Mouse (Mus musculus) C2C12 (cell line): Measurements from ENCODE around the gene Elovl6. TPM values are rescaled to one million over a fixed set of nuclear protein-coding genes. Genes with fewer than 3 reads are reported as not detected.

ENCODE experiments used
- H3K27me3 ChIP-seq: one replicate; pipeline ENCODE4 v1.6.1; 2011; ENCODE audit not compliant: control insufficient read depth, insufficient read depth, insufficient read length
- H3K36me3 ChIP-seq: one replicate; pipeline ENCODE4 v1.6.1; 2011; ENCODE audit not compliant: control insufficient read depth, insufficient read depth
- H3K4me3 ChIP-seq: one replicate; pipeline ENCODE4 v1.5.1; 2011; ENCODE audit warnings: mild to moderate bottlenecking, control low read depth; ENCODE audit not compliant: poor library complexity, insufficient read depth, severe bottlenecking
- H3K79me2 ChIP-seq: one replicate; pipeline ENCODE4 v1.6.1; 2011; ENCODE audit not compliant: control insufficient read depth, insufficient read depth
- H3K79me3 ChIP-seq: one replicate; pipeline ENCODE4 v1.6.1; 2011; ENCODE audit warnings: low read depth, control low read depth
- H3ac ChIP-seq: one replicate; pipeline ENCODE3; 2011; ENCODE audit warnings: low read depth; ENCODE audit not compliant: control insufficient read depth, insufficient read length
- CEBPB ChIP-seq: IDR thresholded peaks from one replicate; pipeline ENCODE4 v1.6.1; 2011; ENCODE audit warnings: low read depth, mild to moderate bottlenecking, control low read depth, moderate library complexity
- CTCF ChIP-seq: IDR thresholded peaks from one replicate; pipeline ENCODE4 v1.5.1; 2011; ENCODE audit not compliant: control insufficient read depth, insufficient read depth, insufficient read length
- FOSL1 ChIP-seq: IDR thresholded peaks from one replicate; pipeline ENCODE4 v1.8.0; 2011; ENCODE audit warnings: mild to moderate bottlenecking, low read length; ENCODE audit not compliant: poor library complexity, insufficient read depth, severe bottlenecking
- MAX ChIP-seq: IDR thresholded peaks from one replicate; pipeline ENCODE4 v1.6.1; 2011; ENCODE audit warnings: mild to moderate bottlenecking, control low read depth
- MYOD1 ChIP-seq: IDR thresholded peaks from one replicate; pipeline ENCODE4 v1.6.1; 2011; ENCODE audit warnings: low read depth; ENCODE audit not compliant: control insufficient read depth, insufficient read length
- MYOG ChIP-seq: IDR thresholded peaks from one replicate; pipeline ENCODE4 v1.6.1; 2011; ENCODE audit not compliant: control insufficient read depth, insufficient read length; ENCODE audit errors: extremely low read depth
- USF1 ChIP-seq: IDR thresholded peaks from one replicate; pipeline ENCODE4 v1.6.1; 2011; ENCODE audit warnings: low read depth, mild to moderate bottlenecking, control low read depth, moderate library complexity
- polyA plus RNA-seq: library from polyadenylated mRNA; unstranded; fragments of >200 nt; fragmentation: generic; extraction: Trizol; gene quantifications from one replicate; pipeline ENCODE4 v1.2.1, GENCODE M21; 2012; ENCODE audit warnings: missing spikeins

Gene Elovl6
- polyA plus RNA-seq, 1 experiment: 8.0 TPM

DNA sequence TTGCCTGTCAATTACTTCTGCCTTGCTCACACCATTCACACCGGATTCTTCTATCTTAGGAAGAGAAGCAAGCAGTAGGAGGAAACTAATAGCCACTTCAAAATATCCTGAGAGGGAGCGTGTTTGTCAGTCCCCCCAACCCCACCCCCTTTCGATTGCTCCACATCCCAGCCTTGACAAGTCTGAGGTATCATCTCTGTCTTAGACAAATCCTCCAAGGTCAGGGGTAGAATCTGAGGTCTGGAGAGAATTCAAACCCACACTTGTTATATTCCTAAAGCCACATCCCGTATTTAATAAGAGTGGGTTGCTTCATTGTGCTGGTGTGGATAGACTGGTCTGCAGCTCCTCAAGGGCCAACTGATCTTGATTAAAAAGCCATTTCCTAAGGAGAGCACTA is 40.8 kb downstream of the Elovl6 start:
- peaks cover under 1% of the 10 kb centered on the region for H3K79me2 ChIP-seq
- no peak overlapping the region for H3K4me3 ChIP-seq
- no peak overlapping the region for H3ac ChIP-seq
- peaks cover 22% of the 10 kb centered on the region for H3K36me3 ChIP-seq
- peaks cover 4% of the 10 kb centered on the region for H3K79me3 ChIP-seq
- H3K27me3 ChIP-seq: no peaks in the 10 kb centered on the region
- TF ChIP-seq CEBPB: no peak
- TF ChIP-seq FOSL1: no peak
- no peak for TF ChIP-seq USF1
- TF ChIP-seq MYOG: no peak
- no peak for TF ChIP-seq MYOD1
- TF ChIP-seq MAX: no peak
- no peak for TF ChIP-seq CTCF

- Histone ChIP-seq H3K79me2 (peaks cover 7% of the 10 kb centered on the region), H3ac (no peak overlapping the region), H3K79me3 (peaks cover 4% of the 10 kb centered on the region), H3K36me3 (peaks cover 24% of the 10 kb centered on the region), H3K27me3 (no peaks in the 10 kb centered on the region), H3K4me3 (no peak overlapping the region)
- TF ChIP-seq CTCF (no peak), MYOD1 (no peak), MYOG (no peak), FOSL1 (no peak), CEBPB (no peak), USF1 (no peak), MAX (no peak)
Observed at GRCm38 (mm10) chr3:129573609-129574008, 41.5 kb downstream of the Elovl6 start.

DNA sequence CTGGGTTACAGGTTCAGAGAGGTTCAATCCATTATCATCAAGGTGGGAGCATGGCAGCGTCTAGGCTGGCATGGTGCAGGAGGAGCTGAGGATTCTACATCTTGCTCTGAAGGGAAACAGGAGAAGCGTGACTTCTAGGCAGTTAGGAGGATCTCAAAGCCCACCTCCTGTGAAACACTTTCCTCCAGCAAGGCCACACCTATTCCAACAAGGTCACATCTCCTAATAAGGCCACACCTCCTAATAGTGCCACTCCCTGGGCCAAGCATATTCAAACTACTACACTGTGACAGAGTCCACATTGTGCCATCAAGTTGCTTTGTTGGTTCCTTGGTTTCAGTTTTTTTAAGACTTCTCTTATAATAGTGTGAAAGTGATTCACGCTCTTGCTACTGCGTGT is 42.9 kb downstream of the Elovl6 start:
- no peak overlapping the region for H3ac ChIP-seq
- H3K27me3 ChIP-seq: no peaks in the 10 kb centered on the region
- no peak overlapping the region for H3K4me3 ChIP-seq
- peaks cover 7% of the 10 kb centered on the region for H3K79me2 ChIP-seq
- H3K36me3 ChIP-seq: peaks cover 26% of the 10 kb centered on the region
- H3K79me3 ChIP-seq: peaks cover 4% of the 10 kb centered on the region
- TF ChIP-seq FOSL1 (no peak), MAX (no peak), CTCF (no peak), USF1 (no peak), MYOG (no peak), MYOD1 (no peak), CEBPB (no peak)

DNA sequence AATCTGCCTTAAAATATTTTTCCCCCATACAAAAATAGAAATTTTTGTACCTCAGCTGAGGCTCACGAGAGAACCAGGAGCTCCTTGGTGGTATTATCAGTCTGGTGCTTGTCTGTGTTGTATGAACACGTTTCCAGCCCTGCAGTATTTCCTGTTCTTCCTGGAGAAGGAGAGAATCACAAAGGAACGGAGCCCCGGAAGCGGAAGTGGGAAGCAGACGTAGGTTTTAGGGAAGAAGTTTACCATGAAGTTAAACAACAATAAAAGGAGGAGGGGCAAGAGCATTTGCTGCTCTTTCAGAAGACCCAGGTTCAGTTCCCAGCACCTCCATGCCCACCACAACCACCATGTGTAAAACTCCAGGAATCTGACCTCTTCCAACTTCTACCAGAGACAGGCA is 44.4 kb downstream of the Elovl6 start:
- peaks cover 7% of the 10 kb centered on the region for H3K79me2 ChIP-seq
- H3ac ChIP-seq: no peak overlapping the region
- no peak overlapping the region for H3K4me3 ChIP-seq
- no peaks in the 10 kb centered on the region for H3K79me3 ChIP-seq
- peaks cover 22% of the 10 kb centered on the region for H3K36me3 ChIP-seq
- no peak for TF ChIP-seq FOSL1
- no peaks in the 10 kb centered on the region for H3K27me3 ChIP-seq

GRCm38 (mm10) chr3:129578741-129579475 is 46.8 kb downstream of the Elovl6 start:
- H3K27me3 ChIP-seq: no peaks in the 10 kb centered on the region
- H3K36me3 ChIP-seq: peaks cover 18% of the 10 kb centered on the region
- TF ChIP-seq CEBPB (no peak), MYOG (no peak), MYOD1 (no peak), CTCF (no peak), FOSL1 (no peak), MAX (no peak), USF1 (no peak)
- no peak overlapping the region for H3ac ChIP-seq
- peaks cover 2% of the 10 kb centered on the region for H3K79me3 ChIP-seq
- H3K4me3 ChIP-seq: no peak overlapping the region
- peaks cover 7% of the 10 kb centered on the region for H3K79me2 ChIP-seq

DNA sequence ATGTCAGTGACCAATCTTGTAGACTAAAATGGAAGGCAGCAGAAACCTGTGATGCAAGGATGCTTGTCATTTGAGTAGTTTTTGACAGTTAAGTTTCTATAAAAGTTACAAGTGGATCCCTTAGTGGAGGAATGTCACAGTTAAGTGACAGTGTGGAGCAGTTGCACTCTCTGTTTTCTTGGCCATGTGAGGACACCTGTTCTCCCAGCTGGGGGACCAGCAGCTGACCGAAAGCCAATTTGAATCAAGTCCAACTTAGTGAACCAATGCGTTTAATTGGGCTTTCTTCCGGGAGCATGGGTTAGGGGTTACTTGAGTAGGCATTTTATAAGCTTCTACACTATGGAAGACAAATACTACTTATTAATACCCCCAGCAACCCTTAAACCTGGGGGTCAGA is 48.9 kb downstream of the Elovl6 start:
- Histone ChIP-seq H3K79me3 (peaks cover 2% of the 10 kb centered on the region), H3ac (no peak overlapping the region), H3K4me3 (no peak overlapping the region), H3K36me3 (peaks cover 9% of the 10 kb centered on the region), H3K27me3 (no peaks in the 10 kb centered on the region), H3K79me2 (peaks cover 7% of the 10 kb centered on the region)
- no peak for TF ChIP-seq CTCF
- TF ChIP-seq CEBPB: no peak
- no peak for TF ChIP-seq MYOG
- no peak for TF ChIP-seq USF1
- TF ChIP-seq MAX: no peak
- no peak for TF ChIP-seq MYOD1
- TF ChIP-seq FOSL1: no peak
